Mouse (Mus musculus) G1E (cell line): ENCODE measurements around the gene Olfr224.

Experiments used
- CTCF ChIP-seq: IDR thresholded peaks from 2 replicates; pipeline ENCODE4 v1.5.1; 2012; ENCODE audit warnings: low read depth, low read length, inconsistent platforms, mixed read lengths
- GATA1 ChIP-seq: IDR thresholded peaks from 2 replicates; pipeline ENCODE4 v1.6.1; 2012; ENCODE audit warnings: borderline replicate concordance, low read length, inconsistent platforms, mixed read lengths
- GATA2 ChIP-seq: IDR thresholded peaks from 2 replicates; pipeline ENCODE4 v1.6.1; 2012; ENCODE audit warnings: low read depth, low read length, inconsistent platforms, borderline replicate concordance
- TAL1 ChIP-seq: conservative IDR thresholded peaks from 2 replicates; pipeline ENCODE4 v1.6.1; 2012; ENCODE audit warnings: low read depth, low read length, inconsistent platforms, mixed read lengths

DNA sequence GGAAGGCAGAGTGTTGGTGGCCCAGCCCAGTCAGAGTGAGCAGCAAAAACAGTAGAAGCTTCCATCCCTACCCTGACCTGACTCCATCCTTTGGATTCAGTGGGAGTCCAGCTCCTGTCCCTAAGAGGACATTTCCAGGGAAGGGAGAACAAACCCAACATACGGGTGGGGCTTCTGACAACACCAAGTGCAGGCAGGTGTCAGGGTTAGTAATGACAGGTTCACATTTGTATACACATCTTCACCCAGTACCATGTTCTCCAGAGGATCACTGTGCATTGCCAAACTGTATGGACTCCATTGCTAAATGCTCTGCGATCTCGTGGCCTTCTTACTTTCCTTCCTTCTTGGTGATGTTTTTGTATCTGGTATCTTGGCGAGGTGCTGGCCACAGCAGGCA, 45.6 kb upstream of the Olfr224 start, which contains the start of gene 2210407C18Rik:
- TF ChIP-seq CTCF (no peak), GATA1 (no peak), TAL1 (no peak), GATA2 (no peak)
